Mouse (Mus musculus) forebrain, embryonic 15.5 days (tissue): ENCODE results near the gene Insl6. TPM values are rescaled to one million over a fixed set of nuclear protein-coding genes. Genes with fewer than 3 reads are reported as not detected.
A peak's percentile ranks its signal among the peaks of the same experiment; 100 is the strongest.

Source experiments
- ATAC-seq: fragments of 200-750 bp; cut with Nextera tagmentation; replicated peaks from 2 replicates; pipeline ENCODE4 v1.8.0; 2017; ENCODE audit warnings: mild to moderate bottlenecking, moderate TSS enrichment, moderate library complexity
- H3K27ac ChIP-seq: fragments of 300-500 bp; sonication (generic); replicated peaks from 2 replicates; pipeline ENCODE4 v1.5.1; 2015; ENCODE audit warnings: mild to moderate bottlenecking, inconsistent platforms
- H3K27me3 ChIP-seq: fragments of 300-500 bp; sonication (generic); 2 replicates; pipeline ENCODE4 v1.6.1; 2015; ENCODE audit warnings: inconsistent platforms
- H3K36me3 ChIP-seq: fragments of 300-500 bp; sonication (generic); 2 replicates; pipeline ENCODE4 v1.6.1; 2015; ENCODE audit warnings: mild to moderate bottlenecking, inconsistent platforms
- H3K4me1 ChIP-seq: fragments of 300-500 bp; sonication (generic); 2 replicates; pipeline ENCODE4 v1.6.1; 2015; ENCODE audit warnings: inconsistent platforms
- H3K4me2 ChIP-seq: fragments of 300-500 bp; sonication (generic); replicated peaks from 2 replicates; pipeline ENCODE4 v1.6.1; 2015; ENCODE audit warnings: mild to moderate bottlenecking, inconsistent platforms
- H3K4me3 ChIP-seq: fragments of 300-500 bp; sonication (generic); 2 replicates; pipeline ENCODE4 v1.5.1; 2015; ENCODE audit warnings: mild to moderate bottlenecking, inconsistent platforms
- H3K9ac ChIP-seq: fragments of 300-500 bp; sonication (generic); replicated peaks from 2 replicates; pipeline ENCODE4 v1.6.1; 2015; ENCODE audit warnings: mild to moderate bottlenecking, inconsistent platforms
- H3K9me3 ChIP-seq: fragments of 300-500 bp; sonication (generic); 2 replicates; pipeline ENCODE4 v1.6.1; 2016; ENCODE audit warnings: inconsistent platforms
- WGBS: fragments of 180-500 bp; shearing (Covaris S2); methylation state at CpG from one replicate; pipeline ENCODE4 v1.1.7; 2015; ENCODE audit warnings: mixed read lengths; 5-methylcytosine and 5-hydroxymethylcytosine counted together
- polyA plus RNA-seq: library from polyadenylated mRNA; unstranded; fragments of >200 nt; fragmentation: Nextera tagmentation; extraction: Ambion mirVana; gene quantifications from 2 replicates; pipeline ENCODE4 v1.2.1, GENCODE M21; 2015

The Insl6 gene
- polyA plus RNA-seq, 1 experiment from 2014 or later: 1.3 TPM

GRCm38 (mm10) chr19:29344868-29345267 is 19.7 kb upstream of the Insl6 start:
- ATAC-seq: no peak
- Histone ChIP-seq H3K9ac (no peak overlapping the region), H3K4me2 (no peak overlapping the region)

GRCm38 (mm10) chr19:29342281-29342680 is 17.1 kb upstream of the Insl6 start:
- Histone ChIP-seq H3K27me3 (no peaks in the 10 kb centered on the region), H3K4me2 (no peak overlapping the region), H3K27ac (no peak overlapping the region), H3K9ac (no peak overlapping the region), H3K9me3 (no peaks in the 10 kb centered on the region), H3K4me1 (no peaks in the 10 kb centered on the region), H3K4me3 (no peak overlapping the region), H3K36me3 (no peaks in the 10 kb centered on the region)
- WGBS: 87% methylated on average over 6 of the region's 6 CpGs
- ATAC-seq: no peak

More at GRCm38 (mm10) chr19:29344868-29345267, 19.7 kb upstream of the Insl6 start:
- Histone ChIP-seq H3K4me3 (no peak overlapping the region), H3K27ac (no peak overlapping the region), H3K9me3 (no peaks in the 10 kb centered on the region), H3K27me3 (no peaks in the 10 kb centered on the region), H3K36me3 (peaks cover 8% of the 10 kb centered on the region), H3K4me1 (no peaks in the 10 kb centered on the region)

DNA sequence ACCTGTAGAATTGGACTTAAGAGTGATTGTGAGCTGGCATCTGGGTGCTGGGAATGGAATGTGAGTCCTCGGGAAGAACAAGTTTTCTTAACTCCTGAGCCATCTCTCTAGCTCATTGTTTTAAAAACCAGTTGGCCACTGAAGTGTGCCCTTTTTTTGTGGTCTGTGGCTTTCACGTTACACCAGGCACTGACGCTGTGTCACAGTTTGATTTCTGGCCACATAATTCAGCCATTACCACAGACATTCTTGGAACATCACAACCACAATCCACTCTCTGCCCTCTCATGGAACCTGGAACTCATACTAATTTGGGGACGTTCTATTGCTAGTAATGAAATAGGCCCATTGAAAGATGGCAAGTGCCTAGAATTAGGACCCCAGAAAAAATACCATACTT is 15.9 kb upstream of the Insl6 start:
- no peaks in the 10 kb centered on the region for H3K9me3 ChIP-seq
- H3K27me3 ChIP-seq: no peaks in the 10 kb centered on the region
- H3K27ac ChIP-seq: no peak overlapping the region
- 78% methylated on average over 4 of the region's 4 CpGs for WGBS
- no peak overlapping the region for H3K4me3 ChIP-seq
- no peaks in the 10 kb centered on the region for H3K36me3 ChIP-seq
- H3K4me2 ChIP-seq: no peak overlapping the region
- H3K9ac ChIP-seq: no peak overlapping the region
- no peaks in the 10 kb centered on the region for H3K4me1 ChIP-seq
- ATAC-seq: no peak

GRCm38 (mm10) chr19:29336624-29337023 is 11.5 kb upstream of the Insl6 start:
- Histone ChIP-seq H3K9me3 (no peaks in the 10 kb centered on the region), H3K4me1 (peaks cover 4% of the 10 kb centered on the region; the same call in 1 of the 2 replicates), H3K9ac (no peak overlapping the region), H3K4me3 (no peak overlapping the region), H3K27me3 (no peaks in the 10 kb centered on the region; the same call in 1 of the 2 replicates), H3K36me3 (no peaks in the 10 kb centered on the region), H3K27ac (no peak overlapping the region), H3K4me2 (no peak overlapping the region)
- ATAC-seq: no peak
- 96% methylated on average over 2 of the region's 2 CpGs for WGBS

DNA sequence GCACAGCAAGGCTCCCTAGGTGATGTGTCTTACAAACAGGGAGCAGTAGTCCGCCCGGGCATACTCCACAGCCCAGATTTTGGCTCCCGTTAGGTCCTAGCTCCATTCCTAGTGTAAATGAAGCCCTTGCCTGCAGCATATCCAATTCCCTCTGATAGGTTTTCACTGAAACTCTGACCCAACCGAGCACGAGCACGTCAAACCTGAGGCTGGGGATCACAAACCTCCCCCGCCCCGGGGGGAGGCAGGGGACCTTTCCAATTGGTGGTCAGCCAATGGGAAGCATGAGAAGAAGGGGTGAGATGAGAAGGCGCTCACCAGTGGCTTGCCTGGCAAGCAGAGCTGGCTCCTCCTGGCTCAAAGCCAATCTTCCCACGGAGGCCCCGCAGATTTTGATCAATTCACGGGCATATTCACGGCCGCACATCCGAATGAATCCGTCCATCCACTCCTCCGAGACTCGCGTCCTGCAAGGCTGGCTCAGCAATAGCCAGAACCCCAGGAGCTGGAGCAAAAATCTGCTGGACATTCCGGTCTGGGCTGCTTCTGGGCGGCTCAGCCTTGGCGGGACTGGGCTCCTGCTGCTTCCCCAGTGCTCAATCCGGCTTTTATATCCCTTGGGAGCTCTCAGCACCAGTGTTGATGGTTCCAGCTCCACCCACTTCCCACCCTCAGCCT is 9.1 kb upstream of the Insl6 start, which contains the start of gene Rln1:
Rln1 (minus strand) TSS at position 603 of the 678 bp plus-strand sequence.
- peak; percentile 72 for ATAC-seq
- peak within 1 kb of the TSS; percentile 55 for H3K9ac ChIP-seq
- H3K36me3 ChIP-seq: no peaks in the 10 kb centered on the region
- peak within 1 kb of the TSS; percentile 47 for H3K4me3 ChIP-seq
- H3K27ac ChIP-seq: no peak within 1 kb of the TSS
- no peaks in the 10 kb centered on the region; the same call in 1 of the 2 replicates for H3K27me3 ChIP-seq
- peaks cover 4% of the 10 kb centered on the region; the same call in 1 of the 2 replicates for H3K4me1 ChIP-seq
- WGBS: 2% methylated on average over 23 of the region's 23 CpGs
- H3K4me2 ChIP-seq: peak within 1 kb of the TSS; percentile 67
- no peaks in the 10 kb centered on the region for H3K9me3 ChIP-seq

- no peaks in the 10 kb centered on the region; the same call in 1 of the 2 replicates for H3K27me3 ChIP-seq
- no peaks in the 10 kb centered on the region for H3K9me3 ChIP-seq
- 64% methylated on average over 13 of the region's 13 CpGs for WGBS
- H3K4me3 ChIP-seq: no peak overlapping the region
- no peak overlapping the region for H3K9ac ChIP-seq
- no peak overlapping the region for H3K4me2 ChIP-seq
- no peak for ATAC-seq
- H3K36me3 ChIP-seq: no peaks in the 10 kb centered on the region
- 0 out of 2 replicates have a peak, but pooled peaks cover 4% of the 10 kb centered on the region for H3K4me1 ChIP-seq
- H3K27ac ChIP-seq: no peak overlapping the region
These were observed 1.8 kb upstream of the Insl6 start for GRCm38 (mm10) chr19:29326822-29327552.

- H3K4me2 ChIP-seq: no peak overlapping the region
- no peak for ATAC-seq
- 0 out of 2 replicates have a peak, but pooled peaks cover 4% of the 10 kb centered on the region for H3K4me1 ChIP-seq
- H3K36me3 ChIP-seq: no peaks in the 10 kb centered on the region
- H3K27me3 ChIP-seq: no peaks in the 10 kb centered on the region
- 64% methylated on average over 4 of the region's 4 CpGs for WGBS
- H3K27ac ChIP-seq: no peak overlapping the region
- no peaks in the 10 kb centered on the region for H3K9me3 ChIP-seq
- H3K9ac ChIP-seq: no peak overlapping the region
- no peak overlapping the region for H3K4me3 ChIP-seq
These were observed 1.2 kb upstream of the Insl6 start for GRCm38 (mm10) chr19:29326396-29326795.

DNA sequence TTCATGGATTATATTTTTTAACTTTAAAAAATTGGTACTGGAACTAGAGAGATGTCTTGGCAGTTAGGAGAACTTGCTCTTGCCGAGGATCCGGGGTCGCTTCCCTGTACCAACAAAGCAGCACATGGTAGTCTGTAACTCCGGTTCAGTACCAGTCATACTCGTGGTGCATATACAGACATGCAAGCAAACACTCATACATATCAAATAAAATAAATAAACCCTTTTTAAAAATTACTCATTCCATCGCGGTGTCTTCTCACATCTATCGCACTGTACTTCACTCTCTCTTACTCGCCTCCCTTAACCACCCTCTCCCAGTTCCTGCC is 660 bp upstream of the Insl6 start:
- Histone ChIP-seq H3K27ac (no peak overlapping the region), H3K4me1 (0 out of 2 replicates have a peak, but pooled peaks cover 4% of the 10 kb centered on the region), H3K9ac (no peak overlapping the region), H3K9me3 (no peaks in the 10 kb centered on the region), H3K36me3 (no peaks in the 10 kb centered on the region), H3K27me3 (no peaks in the 10 kb centered on the region), H3K4me3 (no peak overlapping the region), H3K4me2 (no peak overlapping the region)
- 69% methylated on average over 9 of the region's 9 CpGs for WGBS
- no peak for ATAC-seq

DNA sequence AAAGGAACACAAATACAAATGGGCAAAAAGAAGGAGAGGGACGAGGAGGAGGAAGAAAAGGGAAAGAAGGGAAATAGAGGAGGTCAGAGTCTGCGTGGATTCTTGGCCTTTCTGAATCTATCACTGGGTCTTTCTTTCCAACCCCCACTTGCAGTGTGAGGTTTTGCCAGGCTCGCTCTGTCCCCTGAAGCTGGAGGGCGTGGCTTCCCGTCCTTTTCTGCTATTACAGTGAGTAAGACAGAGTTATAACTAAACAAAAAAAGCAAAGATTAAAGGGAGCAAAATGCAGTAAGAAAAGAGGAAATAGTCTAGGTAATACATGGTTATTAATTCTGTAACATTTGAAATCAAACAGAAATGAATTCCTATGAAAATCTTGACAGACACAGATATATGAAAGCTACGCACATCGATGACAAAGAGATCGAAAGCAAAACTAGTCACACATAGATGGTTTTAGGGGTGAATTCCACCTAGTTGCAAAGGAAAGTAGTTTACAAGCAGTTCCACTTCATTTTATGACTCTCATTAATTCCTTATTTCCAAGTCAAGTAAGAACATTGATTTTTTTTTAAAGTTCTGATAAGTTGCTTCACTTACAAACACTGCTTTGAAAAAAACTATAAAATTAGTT is 1.6 kb downstream of the Insl6 start:
- ATAC-seq: no peak
- no peak overlapping the region for H3K4me2 ChIP-seq
- no peak overlapping the region for H3K9ac ChIP-seq
- no peaks in the 10 kb centered on the region for H3K9me3 ChIP-seq
- H3K36me3 ChIP-seq: no peaks in the 10 kb centered on the region
- H3K4me3 ChIP-seq: no peak overlapping the region
- H3K27ac ChIP-seq: no peak overlapping the region
- 0 out of 2 replicates have a peak, but pooled peaks cover 4% of the 10 kb centered on the region for H3K4me1 ChIP-seq
- WGBS: 77% methylated on average over 8 of the region's 8 CpGs
- no peaks in the 10 kb centered on the region for H3K27me3 ChIP-seq

DNA sequence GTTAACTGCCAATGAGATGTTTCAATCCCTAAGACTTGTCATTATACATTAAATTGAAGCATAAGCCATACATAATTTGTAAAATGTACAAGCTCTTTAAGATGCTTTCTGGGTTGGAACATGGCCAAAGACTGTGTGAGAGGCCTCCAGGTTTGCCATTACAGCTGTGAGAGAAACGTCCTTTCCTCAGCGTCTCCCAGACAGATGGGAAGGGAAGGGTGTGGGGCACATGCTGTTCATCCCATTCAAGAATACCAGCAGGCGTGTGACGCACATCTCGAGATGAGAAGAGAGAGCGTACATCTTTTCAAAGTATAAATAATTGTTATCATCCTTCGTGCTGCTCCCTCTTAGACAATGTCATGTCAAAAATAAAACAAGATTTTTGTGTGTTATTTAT is 12.5 kb downstream of the Insl6 start:
- ATAC-seq: no peak
- Histone ChIP-seq H3K36me3 (peaks cover 40% of the 10 kb centered on the region), H3K4me1 (no peaks in the 10 kb centered on the region), H3K4me3 (no peak overlapping the region), H3K9me3 (0 out of 2 replicates have a peak, but pooled peaks cover 18% of the 10 kb centered on the region), H3K27me3 (no peaks in the 10 kb centered on the region), H3K9ac (no peak overlapping the region), H3K4me2 (no peak overlapping the region), H3K27ac (no peak overlapping the region)
- 53% methylated on average over 7 of the region's 7 CpGs for WGBS

GRCm38 (mm10) chr19:29311791-29312190 is 13.4 kb downstream of the Insl6 start:
- Histone ChIP-seq H3K27me3 (no peaks in the 10 kb centered on the region), H3K9me3 (0 out of 2 replicates have a peak, but pooled peaks cover 13% of the 10 kb centered on the region), H3K4me3 (no peak overlapping the region), H3K4me2 (no peak overlapping the region), H3K36me3 (peaks cover 37% of the 10 kb centered on the region), H3K9ac (no peak overlapping the region), H3K4me1 (no peaks in the 10 kb centered on the region), H3K27ac (no peak overlapping the region)
- WGBS: 82% methylated on average over 8 of the region's 8 CpGs
- no peak for ATAC-seq

GRCm38 (mm10) chr19:29308832-29309231 is 16.3 kb downstream of the Insl6 start:
- H3K4me1 ChIP-seq: no peaks in the 10 kb centered on the region
- no peak overlapping the region for H3K9ac ChIP-seq
- no peaks in the 10 kb centered on the region for H3K27me3 ChIP-seq
- H3K27ac ChIP-seq: no peak overlapping the region
- no peak overlapping the region for H3K4me3 ChIP-seq
- ATAC-seq: no peak
- peaks cover 28% of the 10 kb centered on the region for H3K36me3 ChIP-seq
- H3K9me3 ChIP-seq: no peaks in the 10 kb centered on the region
- no peak overlapping the region for H3K4me2 ChIP-seq
